8 mouse cellular contexts compared by ENCODE assay signal in the genomic region with DNA sequence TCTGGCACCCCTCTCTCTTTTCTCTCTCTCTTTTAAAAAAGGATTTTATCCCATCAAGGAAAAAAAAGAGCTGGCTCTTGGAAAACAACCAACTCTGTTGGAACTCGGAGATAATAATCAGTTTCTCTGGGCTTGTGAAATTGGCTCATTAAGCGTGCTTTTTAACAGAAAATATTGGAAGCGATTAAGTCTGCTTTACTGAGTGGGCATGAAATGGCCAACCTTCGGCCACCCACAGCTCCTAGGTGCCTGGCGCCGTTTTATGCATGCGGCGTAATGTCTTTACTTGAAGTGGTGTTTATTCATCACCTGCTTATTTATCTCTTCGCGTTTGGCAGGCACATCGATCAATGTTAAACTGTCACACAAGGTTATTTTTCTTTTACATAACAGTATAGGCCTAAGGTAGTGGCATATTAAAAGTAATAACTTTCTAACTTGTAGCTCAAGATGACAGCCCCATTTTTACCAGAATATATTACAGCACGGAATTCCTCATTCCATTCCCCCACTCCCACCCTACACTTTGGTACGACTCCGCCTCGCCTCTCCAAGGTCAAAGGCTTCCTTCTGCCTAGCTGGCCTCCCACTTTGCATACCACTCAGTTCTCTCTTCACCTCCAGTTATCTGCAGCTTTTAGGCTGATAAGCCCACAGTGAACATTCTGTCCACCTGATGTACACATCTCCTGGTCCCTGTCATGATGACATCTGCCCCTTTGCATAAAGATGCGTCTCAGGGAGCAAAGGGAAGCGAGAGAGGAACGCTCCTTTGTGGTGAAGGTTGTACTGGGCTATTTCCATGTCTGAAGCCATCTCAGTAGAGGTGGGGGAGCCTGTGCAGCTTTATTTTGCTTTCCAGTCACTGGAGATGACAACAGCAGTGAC.
DNase-seq lines count a peak whose midpoint lies in the region; ATAC-seq lines count a peak whose summit lies in the region.
"Had no signal": no experiment of that assay in that cellular context is flagged by ENCODE, and none has a peak within 500 bp of the region (broad histone marks: within the 10 kb centered on the region; RNA-seq: fewer than 3 reads in every experiment).

No protein-coding gene starts in this region.

- H3K4me1 ChIP-seq in lung, embryonic 15.5 days: peaks cover 17% of the 10 kb centered on the region
- no peaks in the 10 kb centered on the region for H3K4me1 ChIP-seq in embryonic facial prominence, embryonic 14.5 days (ENCODE audit: control insufficient read depth, insufficient read depth, low read length)
- H3K4me1 ChIP-seq in neural tube, embryonic 14.5 days (ENCODE audit: control insufficient read depth, insufficient read depth, low read length): peaks cover 9% of the 10 kb centered on the region; the same call in 1 of the 2 replicates

- no peak for DNase-seq in lung, postnatal 10 days
- peak; percentile 9 for DNase-seq in embryonic facial prominence, embryonic 14.5 days (ENCODE audit: low spot score)
- DNase-seq in heart, postnatal 10 days: peak; percentile 2 to 7

- H3K4me3 ChIP-seq in lung, embryonic 15.5 days: no peak overlapping the region
- H3K4me3 ChIP-seq in embryonic facial prominence, embryonic 14.5 days (ENCODE audit: low read depth, low read length): no peak overlapping the region
- no peak overlapping the region for H3K4me3 ChIP-seq in neural tube, embryonic 14.5 days (ENCODE audit: low read depth, low read length)
- H3K4me3 ChIP-seq: limb, embryonic 12.5 days had no signal

- WGBS in lung, embryonic 15.5 days: 32% methylated on average over 18 of the region's 18 CpGs
- WGBS in embryonic facial prominence, embryonic 14.5 days: 64% methylated on average over 18 of the region's 18 CpGs
- WGBS in neural tube, embryonic 14.5 days: 52% methylated on average over 18 of the region's 18 CpGs

- H3K27ac ChIP-seq in lung, embryonic 15.5 days: peak overlapping the region; percentile 24; the same call in 1 of the 2 replicates
- H3K27ac ChIP-seq in embryonic facial prominence, embryonic 14.5 days (replicated peaks; ENCODE audit: low read depth, low read length): no peak overlapping the region
- H3K27ac ChIP-seq in neural tube, embryonic 14.5 days (ENCODE audit: low read depth, low read length): 0 out of 2 replicates have a peak overlapping the region, but pooled peaks have one; percentile 16
- H3K27ac ChIP-seq: limb, embryonic 12.5 days had no signal

- no peak overlapping the region for H3K9ac ChIP-seq in lung, embryonic 15.5 days
- no peak overlapping the region for H3K9ac ChIP-seq in embryonic facial prominence, embryonic 14.5 days (ENCODE audit: low read depth, low read length)
- no peak overlapping the region for H3K9ac ChIP-seq in neural tube, embryonic 14.5 days (replicated peaks; ENCODE audit: low read depth, low read length)
- H3K9ac ChIP-seq: limb, embryonic 12.5 days had no signal

- no peak overlapping the region for H3K4me2 ChIP-seq in lung, embryonic 15.5 days
- no peak overlapping the region for H3K4me2 ChIP-seq in embryonic facial prominence, embryonic 14.5 days (ENCODE audit: low read depth, low read length)
- no peak overlapping the region for H3K4me2 ChIP-seq in neural tube, embryonic 14.5 days (ENCODE audit: low read depth, low read length)

- H3K27me3 ChIP-seq in lung, embryonic 15.5 days: no peaks in the 10 kb centered on the region; the same call in 1 of the 2 replicates
- H3K27me3 ChIP-seq in embryonic facial prominence, embryonic 14.5 days (replicated peaks; ENCODE audit: control insufficient read depth, insufficient read depth, low read length): no peaks in the 10 kb centered on the region
- H3K27me3 ChIP-seq in neural tube, embryonic 14.5 days (ENCODE audit: control insufficient read depth, insufficient read depth, low read length): no peaks in the 10 kb centered on the region
- H3K27me3 ChIP-seq: limb, embryonic 12.5 days had no signal

- H3K9me3 ChIP-seq in lung, embryonic 15.5 days: no peaks in the 10 kb centered on the region
- no peaks in the 10 kb centered on the region for H3K9me3 ChIP-seq in embryonic facial prominence, embryonic 14.5 days (ENCODE audit: control insufficient read depth, low read length)
- H3K9me3 ChIP-seq in neural tube, embryonic 14.5 days (ENCODE audit: control insufficient read depth, low read length): no peaks in the 10 kb centered on the region
- H3K9me3 ChIP-seq: limb, embryonic 12.5 days had no signal

- ATAC-seq in lung, embryonic 15.5 days (ENCODE audit: borderline replicate concordance, extremely low read depth, low FRiP score, low TSS enrichment): no peak
- ATAC-seq in embryonic facial prominence, embryonic 14.5 days (ENCODE audit: low read depth): peak; percentile 11; the same call in 1 of the 2 replicates
- ATAC-seq in neural tube, embryonic 14.5 days (ENCODE audit: low read depth): peak; percentile 48
- ATAC-seq in megakaryocyte progenitor cell, adult 5-6 weeks (replicated peaks; ENCODE audit: poor library complexity): no peak
- no peak for ATAC-seq in frontal cortex, adult (ENCODE audit: low TSS enrichment)

- intact Hi-C loops in heart, postnatal 10 days (cut with DNase I): loop anchor here (10.0 kb wide), 1 partner anchor 1097 kb away; no protein-coding TSS in a partner anchor

- no peaks in the 10 kb centered on the region for H3K36me3 ChIP-seq in lung, embryonic 15.5 days
- no peaks in the 10 kb centered on the region for H3K36me3 ChIP-seq in embryonic facial prominence, embryonic 14.5 days (ENCODE audit: control insufficient read depth, insufficient read depth, low read length)
- H3K36me3 ChIP-seq in neural tube, embryonic 14.5 days (ENCODE audit: control insufficient read depth, insufficient read depth, low read length): no peaks in the 10 kb centered on the region
- H3K36me3 ChIP-seq: limb, embryonic 12.5 days had no signal

Comparison
In these comparisons a context has a peak if more than half of its experiments do, and no peak if none do; other contexts are left out.
1. ATAC-seq: peak in embryonic facial prominence, embryonic 14.5 days (single experiment) and neural tube, embryonic 14.5 days (single experiment); none in lung, embryonic 15.5 days (single experiment), megakaryocyte progenitor cell, adult 5-6 weeks (single experiment) and frontal cortex, adult (single experiment).